Mouse (Mus musculus) hindlimb bud, embryonic 11.5 days (tissue): ENCODE results near the gene Tbxa2r.

Experiments used
- DNase-seq: peaks from one replicate; pipeline ENCODE4 v3.0.0-alpha.2; 2012; ENCODE audit warnings: low read depth, low spot score; ENCODE audit errors: extremely low spot score

The Tbxa2r gene

GRCm38 (mm10) chr10:81328386-81328785 lies at the start of gene Tbxa2r:
Gene Tbxa2r, plus strand, starts transcription at chr10:81328731.
- DNase-seq: no peak

DNA sequence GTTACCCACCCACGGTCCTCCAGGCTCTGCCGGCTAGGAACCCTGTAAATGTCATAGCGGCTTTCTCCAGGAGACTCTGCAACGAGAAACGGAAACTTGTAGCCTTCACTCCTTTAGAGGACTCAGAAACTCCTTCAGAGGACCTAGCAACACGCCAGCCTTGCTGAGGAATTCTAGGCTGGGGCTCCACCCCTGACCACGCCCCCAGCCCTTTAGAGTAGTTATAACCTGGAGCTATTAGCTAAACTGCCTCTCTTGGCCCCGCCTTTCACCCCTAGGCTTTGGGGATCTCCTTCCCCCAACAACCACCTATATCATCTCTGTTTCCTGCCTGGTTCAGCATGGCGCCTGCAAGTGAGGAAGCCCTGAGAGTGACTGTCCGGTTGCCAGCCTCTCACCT lies 49.0 kb upstream of the Tbxa2r start:
- no peak for DNase-seq

DNA sequence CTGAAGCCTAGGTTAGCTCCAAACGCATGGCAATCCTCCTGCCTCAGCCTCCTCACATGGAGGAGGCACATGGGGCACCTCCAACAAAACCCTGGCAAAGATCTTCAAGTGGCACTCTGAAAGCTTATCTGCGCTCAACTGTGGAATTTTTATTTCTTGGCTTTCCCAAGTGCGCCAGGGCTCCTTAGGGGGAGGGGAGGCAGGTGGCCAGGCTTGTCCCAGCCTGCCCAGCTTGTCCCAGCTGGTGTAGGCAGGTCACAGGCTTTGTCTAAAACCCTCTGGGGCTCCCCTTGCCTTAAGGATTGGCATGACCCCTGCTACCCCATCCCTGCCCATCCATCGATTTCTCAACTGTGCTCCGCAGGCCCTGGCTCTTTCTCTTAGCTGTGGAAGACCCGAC lies 44.3 kb upstream of the Tbxa2r start:
- no peak for DNase-seq

DNA sequence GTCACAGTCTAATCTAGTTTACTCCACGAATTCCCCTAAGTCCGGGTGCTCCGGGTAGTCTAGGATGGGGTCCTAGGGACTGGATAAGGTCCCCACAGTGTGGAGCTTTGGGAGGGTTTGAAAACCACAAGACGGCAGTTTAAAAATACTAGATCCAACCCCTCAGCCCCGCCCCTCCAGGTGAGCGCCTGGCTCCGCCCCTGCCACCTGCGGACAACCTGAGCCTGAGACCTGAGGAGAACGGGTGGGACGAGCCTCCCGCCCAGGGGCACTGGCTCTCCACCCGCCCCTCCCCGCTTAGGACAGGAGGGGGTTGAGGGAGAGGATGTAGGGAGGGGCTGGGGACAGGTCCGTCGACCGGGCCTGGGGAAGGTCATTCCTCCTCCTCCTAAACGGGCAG lies 43.8 kb upstream of the Tbxa2r start:
- DNase-seq: no peak

GRCm38 (mm10) chr10:81285694-81286450 lies 42.7 kb upstream of the Tbxa2r start:
- DNase-seq: peak; percentile 60

- DNase-seq: no peak
These were observed 41.9 kb upstream of the Tbxa2r start for GRCm38 (mm10) chr10:81286586-81286985.

- no peak for DNase-seq
These were observed 40.9 kb upstream of the Tbxa2r start for GRCm38 (mm10) chr10:81287513-81288157.

DNA sequence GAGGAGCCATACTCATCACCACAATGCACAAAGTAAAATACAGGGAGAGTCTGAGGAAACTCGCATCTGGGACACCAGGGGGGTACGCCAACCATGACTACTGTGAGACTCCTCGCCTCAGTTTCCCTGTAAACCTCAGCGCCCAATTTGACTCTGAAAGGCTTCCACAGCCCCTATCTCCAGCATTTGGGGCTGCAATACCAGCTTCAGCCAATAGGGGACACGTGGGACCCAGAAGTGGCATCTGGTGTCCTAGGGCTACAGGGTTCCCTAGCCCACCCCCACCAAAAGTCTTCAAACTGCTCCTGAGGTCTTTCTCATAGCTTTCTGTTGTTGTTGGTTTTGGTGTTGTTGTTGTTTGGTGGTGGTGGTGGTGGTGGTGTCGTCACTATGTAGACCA lies 39.9 kb upstream of the Tbxa2r start:
- no peak for DNase-seq

GRCm38 (mm10) chr10:81289278-81289677 lies 39.3 kb upstream of the Tbxa2r start:
- no peak for DNase-seq

DNA sequence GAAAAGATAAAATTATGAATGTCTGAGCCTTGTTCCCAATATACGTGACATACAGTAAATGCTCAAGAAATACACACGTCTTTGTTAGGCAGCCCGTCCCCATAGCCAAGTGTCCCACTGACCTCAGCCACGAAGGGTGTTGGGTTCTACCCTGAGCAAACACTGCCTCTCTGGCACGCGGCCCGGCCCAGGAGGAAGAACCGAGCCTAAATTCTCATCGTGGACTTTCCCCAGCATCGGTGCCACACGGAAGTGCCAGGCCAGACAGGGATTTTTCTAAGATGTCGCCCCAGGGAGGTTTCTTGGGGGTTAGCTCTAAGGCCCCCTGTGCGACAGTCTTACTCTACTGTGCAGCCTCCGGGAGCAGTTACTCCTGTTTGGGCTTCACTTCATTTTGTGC lies 38.7 kb upstream of the Tbxa2r start:
- DNase-seq: no peak

GRCm38 (mm10) chr10:81290698-81291460 lies 37.7 kb upstream of the Tbxa2r start:
- DNase-seq: no peak

DNA sequence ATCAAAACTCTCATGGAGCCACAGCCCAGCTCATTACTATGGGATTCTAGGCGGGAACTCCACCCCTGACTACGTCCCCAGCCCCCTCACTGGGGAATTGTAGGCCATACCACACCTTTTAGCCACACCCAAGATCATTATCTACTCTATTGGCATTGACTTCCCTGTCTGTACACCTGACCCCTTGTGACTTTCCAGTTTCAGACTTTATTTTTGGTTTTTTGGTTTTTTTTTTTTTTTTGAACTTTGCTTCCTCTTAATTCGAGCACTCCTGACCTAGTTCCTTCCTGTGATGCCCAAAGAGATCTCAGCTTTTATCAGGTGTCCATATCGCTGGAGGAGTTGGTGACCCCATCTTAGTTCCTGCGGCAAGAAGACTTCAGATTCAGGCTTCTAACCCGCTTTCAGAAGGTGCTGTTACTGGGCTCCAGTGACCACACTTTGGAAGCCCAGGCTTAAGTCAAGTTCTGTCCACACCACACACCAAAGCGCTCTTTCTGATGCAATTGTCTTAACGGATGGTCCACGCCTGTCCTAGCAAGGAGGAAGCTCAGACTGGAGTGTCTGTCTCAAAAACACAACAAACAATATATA lies 36.9 kb upstream of the Tbxa2r start, which contains the start of gene Tjp3:
TSS of gene Tjp3 (minus strand) at position 71 of the 594 bp plus-strand sequence.
- DNase-seq: no peak

DNA sequence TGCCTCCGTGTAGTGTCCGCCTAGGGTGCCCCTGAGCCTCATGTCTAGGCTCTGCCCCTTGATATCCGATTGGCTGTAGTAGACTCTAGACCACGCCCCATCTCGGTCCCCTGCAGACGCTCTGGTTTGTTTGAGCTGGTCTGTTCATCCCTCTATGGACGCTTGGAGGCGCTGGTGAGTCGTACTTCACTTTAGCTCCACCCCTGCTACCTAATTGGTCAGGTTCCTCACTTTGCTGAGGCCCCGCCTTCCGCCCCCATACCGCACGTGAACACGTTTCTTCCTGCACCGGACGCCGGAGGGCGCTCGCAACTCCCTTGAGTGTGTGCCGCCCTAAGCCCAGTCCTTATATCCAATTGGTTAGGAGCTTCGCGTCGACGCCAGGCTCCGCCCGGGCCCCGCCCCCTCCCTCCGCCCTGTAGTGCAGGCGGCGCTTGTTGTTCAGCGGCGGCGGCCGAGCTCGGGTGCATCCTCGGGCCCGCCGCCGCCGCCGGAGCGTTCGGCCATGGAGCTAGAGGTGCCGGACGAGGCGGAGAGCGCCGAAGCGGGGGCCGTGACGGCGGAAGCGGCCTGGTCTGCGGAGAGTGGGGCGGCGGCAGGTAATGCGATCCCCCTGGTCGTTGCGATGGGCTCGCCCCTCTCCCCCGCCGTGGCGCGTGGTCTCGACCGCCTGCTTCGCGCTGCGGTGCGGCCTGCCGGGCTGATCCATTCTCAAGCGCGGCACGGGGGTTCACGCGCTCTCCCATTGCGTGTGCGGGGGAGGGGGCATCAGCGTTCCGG lies 35.8 kb upstream of the Tbxa2r start, which contains the start of gene Pip5k1c:
TSS of gene Pip5k1c (plus strand) at position 410 of the 780 bp plus-strand sequence.
- peak; percentile 99 for DNase-seq

DNA sequence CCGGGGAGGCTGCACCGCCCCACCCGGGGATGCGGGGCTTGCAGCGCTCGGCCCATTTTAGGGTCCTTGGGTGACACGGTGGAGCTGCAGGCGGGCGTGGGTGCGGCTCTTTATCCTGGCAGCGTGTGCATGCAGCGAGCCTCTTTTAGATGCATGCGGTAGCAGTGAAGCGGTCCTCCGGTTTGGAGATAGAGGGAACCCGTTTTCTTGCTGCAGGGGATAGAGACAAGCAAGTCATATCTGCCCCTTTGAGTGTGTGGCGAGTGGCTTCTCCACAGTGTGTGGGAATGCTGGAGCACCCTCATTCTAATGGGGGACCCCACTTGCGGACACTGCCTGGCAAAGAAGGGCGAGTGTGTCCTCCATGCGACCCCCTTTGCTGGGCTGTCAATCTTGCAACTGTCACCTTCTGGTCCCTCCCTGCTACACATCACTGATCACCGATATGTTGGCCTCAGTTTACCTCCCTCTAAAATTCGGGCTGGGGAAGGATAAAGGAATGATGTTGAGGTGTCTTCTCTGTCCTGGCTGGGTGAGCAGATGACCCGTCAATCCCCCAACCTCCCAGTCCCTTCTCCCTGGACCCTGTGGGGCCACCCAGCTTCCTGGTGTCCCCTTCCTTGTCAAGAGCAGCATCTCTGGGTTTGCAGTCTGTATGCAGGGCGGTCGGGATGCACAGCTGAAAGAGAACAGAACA lies 35.0 kb upstream of the Tbxa2r start:
- no peak for DNase-seq

DNA sequence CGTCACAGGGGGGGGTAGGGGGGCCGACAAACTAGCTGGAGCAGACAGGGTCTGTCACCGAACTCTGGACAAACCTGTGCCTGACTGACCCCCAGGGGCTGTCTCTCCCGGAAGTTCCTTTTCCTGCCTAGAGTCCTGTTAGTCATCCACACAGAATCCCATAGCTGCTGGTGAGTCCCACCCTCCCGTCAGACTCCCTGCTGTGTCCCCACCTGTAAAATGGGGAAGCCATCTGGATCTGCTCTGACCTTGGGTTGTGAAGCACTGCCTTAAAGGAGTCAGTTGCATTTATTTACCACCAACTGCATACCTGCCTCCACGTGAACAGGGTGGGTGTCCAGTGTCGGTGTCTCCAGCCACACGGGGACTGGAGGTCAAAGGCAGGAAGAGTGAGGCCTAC lies 34.1 kb upstream of the Tbxa2r start:
- DNase-seq: no peak

GRCm38 (mm10) chr10:81295185-81295584 lies 33.3 kb upstream of the Tbxa2r start:
- DNase-seq: no peak

DNA sequence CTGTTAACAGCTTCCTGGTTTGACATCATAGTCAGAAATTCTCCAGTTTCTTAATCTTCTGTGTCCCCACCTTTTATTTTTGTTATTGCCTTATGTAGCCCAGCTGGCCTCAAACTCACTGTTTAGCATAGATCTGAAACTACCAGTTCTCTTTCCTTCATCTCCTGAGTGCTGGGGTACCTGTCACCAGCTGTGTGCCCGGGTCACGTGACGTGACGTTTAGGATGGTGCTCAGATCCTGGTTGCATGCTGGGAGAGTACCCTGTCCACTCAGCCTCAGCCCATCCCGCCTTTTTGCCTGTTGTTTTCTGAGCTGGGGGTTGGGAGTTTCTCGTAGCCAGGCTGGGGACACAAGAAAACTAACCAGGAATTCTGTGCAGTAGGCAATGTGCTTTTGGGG lies 31.3 kb upstream of the Tbxa2r start:
- DNase-seq: no peak

GRCm38 (mm10) chr10:81297845-81298244 lies 30.7 kb upstream of the Tbxa2r start:
- DNase-seq: no peak

DNA sequence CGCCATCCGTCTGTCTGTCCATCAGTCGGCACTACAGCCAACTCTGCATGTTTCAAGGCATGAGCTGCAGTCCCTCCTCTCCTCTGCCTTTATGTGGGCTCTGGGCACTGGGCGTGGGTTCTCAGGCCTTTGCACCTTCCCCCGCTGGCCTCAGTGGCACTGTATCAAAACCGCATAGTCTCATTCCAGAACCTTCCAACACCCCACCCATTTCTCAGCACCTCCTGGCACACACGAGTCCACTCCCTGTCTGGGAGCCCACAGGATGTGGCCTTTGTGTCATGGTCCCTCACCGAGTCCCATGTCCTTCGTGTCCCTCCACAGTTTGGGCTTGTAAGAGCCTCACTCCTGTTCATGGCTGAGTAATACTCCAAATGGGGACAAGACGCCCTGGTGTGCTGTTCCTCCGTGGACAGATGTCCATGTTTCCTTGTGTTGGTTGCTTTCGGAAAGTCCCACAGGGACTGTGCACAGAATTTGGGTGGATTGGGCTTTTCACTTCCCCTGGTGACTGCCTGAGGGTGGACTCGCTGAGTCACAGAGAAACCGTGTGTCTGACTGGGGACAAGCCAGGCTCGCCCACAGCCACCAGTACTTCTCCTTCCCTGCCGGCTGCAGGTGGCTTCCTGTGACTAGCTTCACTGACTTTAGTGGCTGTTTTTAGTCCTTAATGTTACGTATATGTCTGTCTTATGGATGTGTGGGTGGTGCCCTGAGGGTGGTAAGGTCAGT lies 30.0 kb upstream of the Tbxa2r start:
- no peak for DNase-seq
